Mouse (Mus musculus) cerebellum, postnatal 14 days (tissue): Measurements from ENCODE around the gene Sap30l.
A peak's percentile ranks its signal among the peaks of the same experiment; 100 is the strongest.

Experiments used
- DNase-seq, 2 experiments: peaks; one replicate each; pipeline ENCODE4 v3.0.0; 2021; ENCODE audit warnings: mixed read lengths in 2 of 2

Sap30l gene

DNA sequence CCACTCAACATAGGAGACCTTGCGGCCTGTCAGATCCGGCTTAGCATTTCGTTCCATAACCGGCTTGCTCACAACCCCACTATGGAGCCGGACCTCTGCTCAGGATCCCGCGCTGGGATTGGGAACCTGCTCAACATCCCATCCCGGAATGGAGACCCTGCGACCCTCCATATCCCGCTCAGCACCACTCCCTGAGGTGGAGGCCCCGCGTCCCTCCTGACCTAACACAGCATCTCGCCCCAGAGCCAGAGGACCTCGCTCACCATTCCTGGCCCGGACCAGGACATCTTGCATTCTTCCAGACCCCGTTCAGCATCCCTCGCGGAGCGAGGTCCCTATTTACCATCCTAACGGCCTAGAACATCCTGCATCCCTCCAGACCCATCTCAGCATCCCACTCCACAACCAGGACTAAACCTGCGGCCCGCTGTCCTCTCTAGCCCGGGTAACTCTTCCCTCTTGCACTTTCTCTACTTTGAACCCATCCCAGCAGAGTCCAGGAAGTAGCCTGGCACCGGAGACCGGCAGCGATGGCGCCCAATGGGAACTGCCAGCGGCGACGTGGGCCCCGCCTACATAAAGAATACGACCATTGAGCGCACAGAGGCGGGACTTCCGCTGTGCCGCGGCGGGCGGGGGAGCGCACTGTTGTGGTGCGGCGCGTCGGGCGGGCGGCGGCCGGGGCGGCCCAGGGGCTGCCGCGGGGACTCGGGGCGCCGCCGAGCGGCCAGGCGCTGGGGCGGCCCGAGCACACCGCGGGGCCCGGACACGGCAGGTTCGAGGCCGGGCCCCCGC lies at the start of gene Sap30l:
Gene Sap30l, plus strand, starts transcription at position 667 of the 795 bp plus-strand sequence.
- DNase-seq, result peak; percentile 97 to 98

DNA sequence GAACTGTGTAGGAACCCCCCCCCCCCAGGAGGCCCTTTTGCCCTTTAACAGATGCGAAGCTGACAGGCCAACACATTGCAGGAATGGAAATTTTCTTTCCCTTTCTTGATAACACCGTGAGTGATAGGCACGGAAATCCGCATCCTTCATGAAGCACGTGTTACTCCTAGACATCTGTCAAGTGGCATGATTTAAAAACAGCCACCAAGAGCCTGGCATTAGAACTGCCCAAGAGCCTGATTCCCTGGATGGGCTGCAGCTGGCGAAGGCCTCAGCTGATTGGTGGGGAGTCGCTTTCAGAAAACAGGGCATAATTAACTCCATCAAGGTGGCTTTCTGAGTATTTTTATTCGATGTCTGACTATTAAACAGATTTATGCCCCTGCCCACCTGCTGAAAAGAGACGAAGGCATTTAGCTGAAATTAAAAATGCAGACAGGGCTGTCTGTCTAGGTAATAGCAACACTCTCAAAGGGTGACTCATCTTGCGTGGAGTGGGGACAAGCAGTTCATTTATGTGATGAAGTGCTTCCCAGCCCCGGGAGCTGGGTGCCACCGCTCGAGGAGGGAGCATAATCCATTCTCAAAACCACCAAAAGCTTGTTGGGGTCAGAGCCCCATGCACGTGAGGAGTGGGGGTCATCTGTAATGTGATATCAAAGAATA lies 47.8 kb upstream of the Sap30l start:
- DNase-seq, result no peak

DNA sequence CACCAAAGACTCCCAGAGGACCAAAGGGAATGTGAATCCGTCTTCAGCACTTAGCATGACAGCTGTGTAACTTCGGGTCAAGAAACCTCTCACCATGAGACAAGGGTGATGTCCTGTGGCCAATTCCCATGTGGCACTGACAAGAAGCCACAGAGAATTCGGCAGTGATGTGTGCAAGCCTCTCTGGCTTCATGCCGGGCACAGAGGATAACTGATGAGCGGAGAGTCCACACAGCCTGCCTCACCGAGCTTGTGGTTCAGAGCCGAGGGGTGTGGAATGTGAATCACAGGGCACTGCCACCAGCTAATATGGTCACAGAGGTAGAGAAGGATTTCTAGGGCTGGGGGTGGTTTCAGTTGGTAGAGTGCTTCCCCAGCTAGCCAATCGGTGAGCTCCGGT lies 42.8 kb upstream of the Sap30l start:
- no peak for DNase-seq

DNA sequence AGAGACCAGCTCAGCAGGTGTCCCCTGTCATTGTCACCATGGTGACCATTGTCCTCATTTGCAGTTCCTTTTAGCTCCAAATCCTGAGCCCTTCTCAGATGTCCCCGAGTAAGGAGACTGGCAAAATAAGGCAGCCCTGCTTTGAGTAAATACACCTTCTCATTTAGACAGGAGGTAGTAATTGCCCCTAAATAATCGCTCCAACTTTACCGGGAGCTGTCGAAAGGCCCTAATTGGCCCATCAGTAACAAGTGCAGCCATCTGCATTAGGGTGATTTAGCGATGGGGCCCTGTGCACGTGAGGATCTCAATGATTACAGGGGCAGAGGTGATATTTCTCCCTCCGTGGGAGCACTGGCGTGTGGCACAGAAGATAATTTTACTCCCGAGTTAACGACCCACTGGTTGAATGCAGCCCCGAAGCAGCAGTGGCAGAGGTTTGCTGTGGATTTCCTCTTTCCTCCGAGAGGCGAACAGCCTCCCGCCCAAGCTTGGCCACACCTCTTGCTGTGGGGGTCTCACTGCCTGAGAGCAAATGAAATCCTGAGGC lies 40.9 kb upstream of the Sap30l start:
- DNase-seq, result no peak

DNA sequence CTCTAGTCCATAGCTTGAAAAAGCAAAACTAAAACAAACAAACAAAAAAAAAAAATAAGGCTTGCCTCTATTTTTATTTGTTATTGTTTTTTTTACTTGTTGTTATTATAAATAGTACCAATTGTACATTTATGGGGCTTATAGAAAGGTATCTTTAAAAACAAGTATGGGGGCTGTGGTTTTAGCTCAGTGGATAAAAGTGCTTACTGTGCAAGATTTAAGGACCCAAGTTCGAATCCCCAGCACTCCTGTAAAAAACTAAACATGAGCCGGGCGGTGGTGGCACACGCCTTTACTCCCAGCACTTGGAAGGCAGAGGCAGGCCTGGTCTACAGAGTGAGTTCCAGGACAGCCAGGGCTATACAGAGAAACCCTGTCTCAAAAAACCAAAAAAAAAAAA lies 40.1 kb upstream of the Sap30l start:
- DNase-seq, result no peak

DNA sequence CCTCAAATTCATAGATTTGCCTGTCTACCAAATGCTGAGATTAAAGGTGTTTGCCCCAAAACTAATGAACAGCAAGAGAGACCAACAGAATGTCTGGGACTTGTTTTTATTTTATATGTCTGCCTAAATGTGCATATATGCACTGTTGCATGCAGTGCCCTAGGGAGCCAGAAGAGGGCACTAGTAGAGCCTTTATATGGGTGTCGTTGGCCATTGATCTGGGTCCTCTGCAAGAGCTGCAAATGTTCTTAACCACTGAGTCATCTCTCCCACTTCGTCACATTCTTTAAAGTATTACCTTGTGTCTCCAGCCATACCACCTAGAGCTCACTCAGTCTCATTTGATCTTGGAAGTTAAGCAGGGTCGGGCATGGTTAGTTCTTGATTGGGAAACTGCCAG lies 37.3 kb upstream of the Sap30l start:
- DNase-seq, result no peak

DNA sequence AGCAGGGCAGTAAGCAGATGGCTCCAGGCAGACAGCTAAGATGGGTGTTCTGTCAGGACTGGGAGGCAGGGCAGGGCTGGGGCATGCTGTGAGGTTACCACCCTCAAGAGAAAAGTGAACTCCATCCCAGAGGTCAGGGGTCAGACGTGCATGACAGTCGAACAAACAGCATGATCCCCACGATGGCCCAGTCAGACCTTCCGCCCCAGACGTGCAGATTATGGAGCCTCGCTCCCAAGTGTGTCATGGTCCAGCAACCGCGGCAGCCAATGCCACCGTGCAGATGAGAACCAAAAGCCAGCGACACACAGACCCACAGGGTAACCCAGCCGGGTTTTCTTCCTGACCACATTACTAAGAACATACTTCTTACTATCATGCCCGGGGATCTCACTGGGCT lies 34.8 kb upstream of the Sap30l start:
- no peak for DNase-seq

DNA sequence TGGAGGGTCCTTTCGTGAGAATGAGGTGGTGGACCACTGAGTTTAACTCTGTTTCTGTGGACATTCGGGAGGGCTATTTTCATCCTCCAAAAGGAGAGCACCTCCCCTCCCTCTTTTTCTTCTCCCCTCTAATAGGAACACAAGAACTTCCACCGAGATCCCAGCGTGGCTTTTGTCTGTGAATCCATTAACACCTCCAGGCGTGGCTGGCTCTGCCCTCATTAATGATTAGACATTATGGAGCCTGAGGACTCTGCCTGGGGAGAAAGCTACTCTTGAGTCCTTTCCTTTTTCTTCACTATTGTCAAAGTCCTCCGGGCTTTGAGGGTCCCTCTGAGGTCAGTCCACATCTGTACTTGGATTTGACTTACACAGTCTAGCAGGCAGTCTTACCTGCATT lies 34.3 kb upstream of the Sap30l start:
- DNase-seq, result no peak

DNA sequence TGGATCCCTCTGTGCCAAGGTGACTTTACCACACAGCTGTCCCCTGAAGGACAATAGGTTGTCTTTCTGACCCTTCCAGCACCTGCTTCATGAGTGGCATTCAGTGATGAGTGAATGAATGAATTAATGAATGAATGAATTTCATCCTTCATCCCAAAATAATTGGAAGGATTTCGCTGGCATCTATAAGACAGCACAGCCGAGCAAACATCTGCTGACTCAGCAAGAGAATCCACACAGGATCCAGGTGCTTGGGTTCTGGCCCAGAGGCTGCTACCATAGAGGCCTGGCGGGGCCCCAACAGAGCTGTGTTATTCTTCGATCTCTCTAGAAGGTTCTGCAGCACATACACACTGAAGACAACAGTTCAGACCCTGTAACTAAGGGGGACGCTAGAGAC lies 30.7 kb upstream of the Sap30l start:
- no peak for DNase-seq

DNA sequence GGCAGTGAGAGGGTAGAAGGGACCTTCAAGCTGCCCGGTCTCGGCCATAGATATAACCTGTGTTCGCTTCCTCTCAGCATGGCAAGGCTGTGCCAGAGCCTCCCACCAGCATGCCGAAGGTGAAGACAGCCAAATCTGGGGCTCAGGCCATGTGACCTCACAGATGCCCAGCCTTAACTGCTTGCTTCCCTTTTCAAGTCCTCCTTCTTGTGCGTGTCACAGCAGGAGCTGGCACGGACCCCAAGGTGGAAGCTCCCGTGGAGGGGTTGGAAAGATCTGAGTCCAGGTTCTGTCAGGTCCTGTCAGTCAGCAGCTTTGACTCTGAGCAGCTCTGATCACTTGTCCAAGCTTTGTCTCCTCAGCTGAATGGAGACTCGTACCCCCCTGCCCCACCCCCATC lies 29.8 kb upstream of the Sap30l start:
- peak; percentile 72 to 81 for DNase-seq

DNA sequence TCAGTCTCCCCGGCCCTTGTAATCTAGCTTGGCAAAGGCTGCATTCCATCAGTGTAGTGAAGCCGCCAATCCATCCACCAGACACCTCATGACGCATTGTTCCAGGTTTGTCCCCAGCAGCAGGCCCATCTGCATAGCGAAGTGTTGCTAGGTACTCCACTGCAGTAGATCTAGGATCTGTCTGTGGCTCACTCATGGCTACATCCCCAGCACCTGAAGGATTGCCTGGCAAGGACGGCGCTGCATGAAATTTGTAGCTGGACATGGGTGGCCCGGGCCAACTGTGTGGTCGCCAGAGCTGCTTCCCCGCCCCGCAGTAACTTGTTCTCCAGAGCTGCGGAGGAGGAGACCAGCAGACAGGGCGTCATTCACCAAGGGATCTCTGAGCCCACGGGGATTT lies 28.0 kb upstream of the Sap30l start:
- no peak for DNase-seq

DNA sequence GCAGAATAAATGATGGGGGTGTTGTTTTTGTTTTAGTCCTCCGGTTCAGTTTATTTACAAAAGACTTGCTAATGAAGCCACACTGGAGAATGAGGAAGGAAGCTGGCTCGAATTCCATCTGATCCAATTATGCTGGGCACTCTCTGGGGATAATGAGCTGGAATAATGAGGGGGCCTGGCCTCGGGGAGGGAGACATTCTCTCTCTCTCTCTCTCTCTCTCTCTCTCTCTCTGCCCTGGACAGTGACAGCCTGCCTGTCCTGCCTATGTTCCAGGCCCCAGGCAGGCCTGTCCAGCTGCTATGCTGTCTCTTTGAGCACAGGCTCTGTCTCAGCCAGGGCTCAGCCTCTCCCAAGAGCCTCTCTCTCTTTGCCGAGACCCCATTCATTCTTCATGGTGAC lies 27.5 kb upstream of the Sap30l start:
- DNase-seq, result no peak

DNA sequence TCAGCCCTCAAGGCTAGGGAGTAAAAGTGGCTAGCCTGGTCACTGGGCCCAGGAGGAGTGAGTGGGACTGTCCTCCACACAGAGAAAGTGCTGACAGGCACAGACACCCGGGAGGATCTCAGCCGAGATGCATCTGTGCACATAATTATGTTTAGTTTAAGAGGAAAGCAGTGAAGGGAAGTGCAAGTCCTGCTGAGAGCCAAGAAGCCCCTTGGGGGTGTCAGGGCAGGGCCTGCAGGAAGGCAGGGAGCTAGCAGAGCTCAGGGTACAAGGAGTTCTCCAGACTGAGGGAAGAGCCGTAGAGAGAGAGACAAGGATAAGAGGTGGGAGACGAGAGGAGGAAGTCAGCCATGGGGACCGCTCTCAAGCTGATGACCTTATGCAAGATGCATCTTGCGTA lies 25.6 kb upstream of the Sap30l start:
- no peak for DNase-seq

DNA sequence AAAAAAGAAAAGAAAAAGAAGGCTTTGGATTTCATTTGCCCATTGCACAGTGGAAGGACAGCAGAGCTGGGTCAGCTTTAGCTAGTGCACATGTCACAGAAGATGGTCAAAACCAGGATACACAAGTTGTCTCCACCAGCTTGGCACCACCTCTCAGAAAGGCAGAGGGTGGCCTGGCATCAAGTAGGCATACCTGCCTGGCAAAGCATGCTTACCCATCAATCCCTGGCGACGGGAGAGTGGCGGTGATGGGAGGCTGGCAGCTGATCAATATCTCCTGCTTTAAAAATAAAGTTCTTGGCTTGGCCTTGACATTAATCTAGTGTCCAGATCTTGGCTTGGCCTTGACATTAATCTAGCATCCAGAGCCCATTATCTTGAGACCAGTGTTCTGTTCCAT lies 24.9 kb upstream of the Sap30l start:
- peak in 1 of 2 experiments; percentile 61 for DNase-seq

DNA sequence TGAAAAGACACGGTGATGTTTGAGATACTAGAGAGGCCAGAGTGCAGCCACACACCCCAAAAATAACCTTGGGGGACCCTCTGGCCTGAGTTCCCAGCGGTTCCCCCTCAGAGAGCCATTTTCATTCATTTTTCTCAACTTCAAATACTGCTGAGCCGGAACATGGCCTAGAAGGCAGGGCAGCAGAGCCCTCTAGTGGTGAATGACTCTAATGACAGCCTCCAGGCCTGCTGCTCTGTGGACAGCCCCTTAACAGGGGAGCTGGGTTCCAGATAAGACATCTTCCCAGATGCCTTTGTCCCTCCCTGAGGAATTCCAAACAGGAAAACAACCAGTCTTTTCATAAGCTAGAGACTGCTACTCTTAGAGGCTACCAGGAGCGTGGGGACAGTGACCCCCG lies 23.1 kb upstream of the Sap30l start:
- peak; percentile 67 to 77 for DNase-seq

DNA sequence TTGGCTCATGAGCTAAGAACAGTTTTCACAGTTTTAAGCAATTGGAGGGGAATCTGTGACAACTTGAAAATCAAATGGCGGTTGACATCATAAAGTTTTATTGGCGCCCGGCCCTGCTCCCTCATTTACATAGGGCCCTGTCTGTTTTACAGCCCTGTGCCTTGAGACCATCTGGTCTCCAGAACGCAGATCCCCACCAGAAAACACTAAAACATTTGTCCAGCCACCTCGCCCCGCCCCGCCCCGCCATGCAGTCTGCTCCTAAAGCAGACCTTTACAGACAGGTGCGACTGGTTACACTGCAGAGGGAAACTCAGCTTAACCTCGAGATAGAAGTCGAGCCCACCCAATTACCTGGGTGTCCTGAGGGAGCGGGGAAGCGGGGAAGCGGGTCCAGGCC lies 21.6 kb upstream of the Sap30l start:
- DNase-seq, result no peak

DNA sequence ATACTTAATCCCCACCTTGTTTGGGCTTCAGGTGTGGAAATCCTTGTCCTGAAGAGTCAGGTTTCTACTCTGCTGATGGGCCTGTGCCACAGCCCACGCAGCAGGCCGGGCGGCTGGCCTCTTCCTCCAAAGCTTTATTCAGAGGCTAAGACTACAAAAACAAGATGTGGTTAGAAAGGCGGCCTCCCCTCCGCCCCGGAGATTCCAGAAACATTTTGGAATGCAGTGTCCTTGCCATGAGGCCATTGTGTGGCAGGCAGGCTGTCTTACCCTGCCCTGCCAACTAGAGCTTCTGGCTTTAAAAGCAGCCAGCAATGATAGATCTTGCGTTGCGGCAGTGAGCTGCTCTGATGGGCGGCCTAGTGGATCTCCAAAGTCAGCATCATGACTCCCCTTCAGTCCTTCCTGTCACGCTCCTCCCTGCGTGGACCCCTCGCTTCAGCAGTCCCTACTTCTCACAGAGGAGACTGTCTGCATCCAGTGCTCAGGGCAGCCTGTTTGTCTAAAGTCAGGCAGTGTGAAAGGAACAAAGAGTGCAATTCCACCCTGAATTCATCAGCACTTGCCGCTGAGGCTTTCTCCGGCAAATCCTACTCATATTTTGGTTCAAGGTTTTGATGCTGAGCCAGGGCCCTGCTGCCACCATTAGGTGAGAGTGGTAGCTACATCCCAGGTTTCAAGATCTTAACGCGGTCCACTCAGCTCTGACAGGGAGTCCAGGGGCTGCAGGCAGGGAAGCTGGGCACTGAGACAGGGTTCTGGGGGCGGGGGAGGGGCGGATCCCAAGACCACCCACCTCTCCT lies 14.6 kb upstream of the Sap30l start:
- peak; percentile 78 to 81 for DNase-seq

DNA sequence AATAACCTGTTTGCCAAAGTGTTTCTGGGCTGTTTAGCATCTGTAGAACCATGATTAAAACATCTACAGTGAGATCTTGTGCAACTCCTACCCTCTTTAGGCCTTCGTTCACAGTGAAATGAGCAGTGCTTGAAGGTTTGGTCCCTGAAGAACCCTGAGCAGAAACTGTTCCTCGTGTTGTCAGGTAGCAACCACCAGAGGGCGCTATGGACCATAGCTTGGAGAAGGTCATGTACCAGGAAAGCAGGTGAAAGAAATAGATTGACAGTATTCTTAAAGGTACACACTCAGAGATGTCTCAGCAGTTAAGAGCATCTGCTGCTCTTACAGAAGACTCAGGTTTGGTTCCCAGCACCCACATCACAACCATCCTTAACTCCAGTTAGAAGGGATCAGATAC lies 13.5 kb upstream of the Sap30l start:
- DNase-seq, result peak in 1 of 2 experiments; percentile 47

DNA sequence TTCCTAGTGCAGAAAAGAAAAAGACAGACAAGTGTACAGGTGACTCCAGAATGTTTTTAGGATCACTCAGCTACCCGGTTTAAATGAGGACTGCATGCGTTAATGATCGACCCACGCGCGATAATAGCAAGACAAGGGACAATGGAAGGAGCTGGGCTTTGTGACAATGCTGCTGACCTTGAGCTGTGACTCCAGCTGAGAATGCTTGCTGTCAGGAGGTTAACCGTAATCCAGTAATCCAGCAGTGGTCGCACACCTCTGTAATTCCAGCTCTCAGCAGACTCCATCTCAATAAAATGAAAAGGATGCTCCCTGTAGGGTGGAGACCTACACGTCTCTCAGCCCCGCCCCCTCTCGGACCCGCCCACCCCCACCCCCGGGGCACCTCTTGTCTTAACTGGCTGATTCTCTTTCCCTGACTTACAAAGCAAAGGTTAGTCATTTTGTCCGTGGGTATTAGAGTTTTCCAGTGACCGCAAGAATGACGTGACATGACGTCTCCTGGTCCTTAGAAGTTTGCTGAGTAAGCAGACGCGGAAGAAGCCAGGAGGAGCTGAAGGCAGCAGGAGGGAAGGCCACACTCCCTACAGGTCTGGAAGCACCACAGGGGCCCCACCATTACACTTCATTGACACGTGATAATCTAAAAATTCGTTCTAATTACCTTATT lies 10.4 kb upstream of the Sap30l start:
- no peak for DNase-seq

DNA sequence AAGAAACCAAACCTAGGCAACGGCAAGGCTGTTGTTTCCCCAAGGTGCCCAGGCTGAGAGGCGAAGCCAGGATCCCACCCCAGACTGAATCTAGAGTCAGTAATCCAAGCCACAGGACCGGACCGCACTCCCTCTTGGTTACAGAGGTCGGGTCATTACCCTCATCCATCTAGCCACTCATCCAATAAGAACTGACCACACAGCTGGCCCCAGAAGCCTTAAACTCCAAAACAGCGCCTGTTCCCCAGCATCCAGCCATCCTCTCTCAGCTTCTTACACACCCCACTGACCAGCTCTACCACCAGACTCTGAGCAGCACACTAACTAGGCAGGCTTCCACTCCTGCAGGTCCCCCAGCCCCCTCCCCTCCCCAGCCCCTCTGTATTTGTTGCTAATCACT lies 6.4 kb upstream of the Sap30l start:
- no peak for DNase-seq

DNA sequence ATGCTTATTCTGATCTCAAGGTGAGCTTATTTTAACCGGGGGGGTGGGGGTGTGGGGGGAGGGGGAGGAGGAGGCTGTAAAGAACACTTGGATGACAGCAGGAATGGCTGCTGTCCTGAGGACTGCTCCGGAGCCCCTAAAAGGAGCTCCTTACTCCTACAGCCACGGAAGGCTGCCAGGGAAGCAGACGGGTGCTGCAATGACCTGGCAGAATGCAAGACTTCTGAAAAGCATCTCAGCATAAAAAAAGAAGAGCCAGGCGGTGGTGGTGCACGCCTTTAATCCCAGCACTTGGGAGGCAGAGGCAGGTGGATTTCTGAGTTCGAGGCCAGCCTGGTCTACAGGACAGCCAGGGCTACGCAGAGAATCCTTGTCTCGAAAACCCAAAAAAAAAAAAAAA lies 3.6 kb upstream of the Sap30l start:
- no peak for DNase-seq

DNA sequence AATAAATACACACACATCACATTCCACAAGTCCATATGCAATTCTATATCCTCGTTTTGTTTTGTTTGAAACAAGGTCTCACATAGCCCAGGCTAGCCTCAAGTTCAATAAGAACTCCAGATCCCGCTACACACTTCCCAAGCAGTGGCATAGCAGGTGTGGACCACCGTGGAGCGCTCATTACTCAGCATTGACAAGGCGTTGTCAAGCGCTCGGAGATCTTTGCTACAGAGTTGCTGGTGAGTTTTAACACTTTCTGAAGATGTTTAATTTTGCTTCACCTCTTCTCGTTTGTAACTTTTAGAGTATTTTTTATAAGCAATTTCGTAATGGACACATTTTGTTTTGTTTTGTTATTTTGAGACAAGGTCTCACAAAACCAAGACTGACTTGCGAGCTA lies 2.0 kb upstream of the Sap30l start:
- no peak for DNase-seq
